Mouse (Mus musculus) hindbrain, embryonic 13.5 days (tissue): Measurements from ENCODE around the gene Gm5148. TPM values are rescaled to one million over a fixed set of nuclear protein-coding genes. Genes with fewer than 3 reads are reported as not detected.

Source experiments
- ATAC-seq: fragments of 200-750 bp; cut with Nextera tagmentation; 2 replicates; pipeline ENCODE4 v1.8.0; 2017; ENCODE audit warnings: moderate TSS enrichment; ENCODE audit not compliant: low FRiP score
- H3K27ac ChIP-seq: fragments of 300-500 bp; sonication (generic); 2 replicates; pipeline ENCODE4 v1.5.1; 2015; ENCODE audit warnings: inconsistent platforms, mild to moderate bottlenecking, moderate library complexity
- H3K27me3 ChIP-seq: fragments of 300-500 bp; sonication (generic); 2 replicates; pipeline ENCODE4 v1.6.1; 2015; ENCODE audit warnings: mild to moderate bottlenecking, inconsistent platforms
- H3K36me3 ChIP-seq: fragments of 300-500 bp; sonication (generic); 2 replicates; pipeline ENCODE4 v1.6.1; 2015; ENCODE audit warnings: mild to moderate bottlenecking, inconsistent platforms
- H3K4me1 ChIP-seq: fragments of 300-500 bp; sonication (generic); replicated peaks from 2 replicates; pipeline ENCODE4 v1.6.1; 2015; ENCODE audit warnings: inconsistent platforms
- H3K4me2 ChIP-seq: fragments of 300-500 bp; sonication (generic); 2 replicates; pipeline ENCODE4 v1.6.1; 2015; ENCODE audit warnings: inconsistent platforms, mild to moderate bottlenecking, moderate library complexity
- H3K4me3 ChIP-seq: fragments of 300-500 bp; sonication (generic); 2 replicates; pipeline ENCODE4 v1.5.1; 2015; ENCODE audit warnings: mild to moderate bottlenecking, inconsistent platforms
- H3K9ac ChIP-seq: fragments of 300-500 bp; sonication (generic); 2 replicates; pipeline ENCODE4 v1.6.1; 2015; ENCODE audit warnings: mild to moderate bottlenecking, inconsistent platforms
- H3K9me3 ChIP-seq: fragments of 300-500 bp; sonication (generic); 2 replicates; pipeline ENCODE4 v1.6.1; 2016; ENCODE audit warnings: inconsistent platforms
- WGBS: fragments of 180-500 bp; shearing (Covaris S2); methylation state at CpG from one replicate; pipeline ENCODE4 v1.1.7; 2015; 5-methylcytosine and 5-hydroxymethylcytosine counted together
- polyA plus RNA-seq: library from polyadenylated mRNA; unstranded; fragments of >200 nt; fragmentation: Nextera tagmentation; extraction: Ambion mirVana; gene quantifications from 2 replicates; pipeline ENCODE4 v1.2.1, GENCODE M21; 2015

The Gm5148 gene
- 8.5 and 10.7 TPM in 2 replicates for polyA plus RNA-seq

- no peaks in the 10 kb centered on the region for H3K9me3 ChIP-seq
- H3K9ac ChIP-seq = peak within 1 kb of the TSS; percentile 67
- H3K4me3 ChIP-seq = peak within 1 kb of the TSS; percentile 45
- ATAC-seq = peak; percentile 85
- peaks cover 35% of the 10 kb centered on the region for H3K4me1 ChIP-seq
- peak within 1 kb of the TSS; percentile 69 for H3K4me2 ChIP-seq
- WGBS = 2% methylated on average over 24 of the region's 24 CpGs
- H3K36me3 ChIP-seq = no peaks in the 10 kb centered on the region
- peak within 1 kb of the TSS; percentile 49 for H3K27ac ChIP-seq
- H3K27me3 ChIP-seq = peaks cover 31% of the 10 kb centered on the region
These were observed at the start of gene Gm5148 for GRCm38 (mm10) chr3:37724171-37724804. Gene Gm5148 (minus strand): TSS chr3:37724490.

DNA sequence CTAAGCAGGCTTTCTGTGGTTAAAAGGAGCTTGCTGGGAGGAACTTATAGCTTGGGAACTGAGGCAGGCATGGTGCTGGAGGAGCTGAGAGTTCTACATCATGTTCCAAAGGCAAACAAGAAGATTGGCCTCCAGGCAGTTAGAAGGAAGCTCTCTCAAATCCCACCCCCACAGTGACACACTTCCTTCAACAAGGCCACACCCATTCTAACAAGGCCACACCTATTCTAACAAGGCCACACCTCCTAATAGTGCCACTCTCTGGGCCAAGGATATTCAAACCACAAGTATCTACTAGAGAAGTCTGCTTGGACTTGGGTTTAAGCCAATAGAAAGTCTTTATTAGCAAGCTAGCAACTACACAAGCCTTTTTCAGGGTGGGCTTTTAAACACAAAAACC, 46.7 kb upstream of the Gm5148 start:
- H3K4me3 ChIP-seq = no peak overlapping the region
- H3K27me3 ChIP-seq = no peaks in the 10 kb centered on the region; the same call in 1 of the 2 replicates
- no peaks in the 10 kb centered on the region for H3K9me3 ChIP-seq
- no peak for ATAC-seq
- no peak overlapping the region for H3K9ac ChIP-seq
- no peaks in the 10 kb centered on the region for H3K36me3 ChIP-seq
- H3K4me2 ChIP-seq = no peak overlapping the region
- peaks cover 33% of the 10 kb centered on the region for H3K4me1 ChIP-seq
- no peak overlapping the region for H3K27ac ChIP-seq

- H3K4me3 ChIP-seq = no peak overlapping the region
- H3K9me3 ChIP-seq = no peaks in the 10 kb centered on the region
- 6% methylated on average over 5 of the region's 5 CpGs for WGBS
- peaks cover 33% of the 10 kb centered on the region for H3K4me1 ChIP-seq
- H3K9ac ChIP-seq = no peak overlapping the region; the same call in 1 of the 2 replicates
- peak overlapping the region; percentile 30 for H3K4me2 ChIP-seq
- peak overlapping the region; percentile 77 for H3K27ac ChIP-seq
- no peaks in the 10 kb centered on the region; the same call in 1 of the 2 replicates for H3K27me3 ChIP-seq
- ATAC-seq = peak; percentile 88
- no peaks in the 10 kb centered on the region for H3K36me3 ChIP-seq
These were observed 45.0 kb upstream of the Gm5148 start for GRCm38 (mm10) chr3:37769268-37769756.

DNA sequence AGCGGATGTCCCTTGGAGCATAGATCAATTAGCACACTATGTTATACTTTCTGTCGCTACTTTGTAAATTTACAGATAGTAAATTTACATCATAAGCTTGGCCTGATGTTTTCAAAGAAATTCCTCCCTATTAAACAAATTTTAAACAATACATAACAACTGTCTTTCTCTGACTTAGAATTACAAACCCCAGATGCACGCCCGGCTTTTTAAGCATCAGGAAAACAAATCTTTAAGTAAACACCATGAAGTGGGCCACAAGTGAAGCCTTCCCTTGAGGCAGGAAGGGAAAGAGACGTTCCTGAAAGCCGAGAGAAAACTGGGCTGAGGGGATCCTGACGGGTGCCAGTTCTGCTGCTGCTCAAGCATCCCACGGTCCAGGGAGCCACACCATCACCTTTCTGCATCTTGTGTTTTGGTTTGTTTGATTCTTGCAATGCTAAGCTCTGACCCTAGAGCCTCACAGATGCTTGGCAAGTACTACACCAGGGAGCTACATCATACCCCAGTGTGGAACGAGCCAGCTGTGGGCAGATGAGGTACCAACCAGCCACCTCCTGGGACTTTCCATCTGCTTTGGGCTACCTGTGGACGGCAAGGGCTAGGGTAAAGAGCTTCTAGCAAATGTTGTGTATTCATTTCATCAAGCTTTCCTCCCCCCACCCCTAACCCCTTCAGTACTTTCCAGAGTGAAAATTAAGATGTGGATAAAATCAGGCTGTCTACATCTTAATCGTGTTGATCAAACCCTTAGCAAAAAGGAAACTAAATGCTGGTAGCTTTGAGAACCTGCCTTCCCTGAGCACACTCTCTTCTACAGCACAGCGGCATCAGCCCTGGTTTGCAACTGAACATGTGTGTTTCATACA, 43.1 kb upstream of the Gm5148 start:
- H3K9ac ChIP-seq = no peak overlapping the region
- no peaks in the 10 kb centered on the region for H3K36me3 ChIP-seq
- 70% methylated on average over 12 of the region's 12 CpGs for WGBS
- H3K4me1 ChIP-seq = peaks cover 33% of the 10 kb centered on the region
- H3K4me2 ChIP-seq = no peak overlapping the region
- no peak overlapping the region for H3K4me3 ChIP-seq
- no peaks in the 10 kb centered on the region for H3K9me3 ChIP-seq
- ATAC-seq = no peak
- no peaks in the 10 kb centered on the region; the same call in 1 of the 2 replicates for H3K27me3 ChIP-seq
- 0 out of 2 replicates have a peak overlapping the region, but pooled peaks have one; percentile 8 for H3K27ac ChIP-seq

DNA sequence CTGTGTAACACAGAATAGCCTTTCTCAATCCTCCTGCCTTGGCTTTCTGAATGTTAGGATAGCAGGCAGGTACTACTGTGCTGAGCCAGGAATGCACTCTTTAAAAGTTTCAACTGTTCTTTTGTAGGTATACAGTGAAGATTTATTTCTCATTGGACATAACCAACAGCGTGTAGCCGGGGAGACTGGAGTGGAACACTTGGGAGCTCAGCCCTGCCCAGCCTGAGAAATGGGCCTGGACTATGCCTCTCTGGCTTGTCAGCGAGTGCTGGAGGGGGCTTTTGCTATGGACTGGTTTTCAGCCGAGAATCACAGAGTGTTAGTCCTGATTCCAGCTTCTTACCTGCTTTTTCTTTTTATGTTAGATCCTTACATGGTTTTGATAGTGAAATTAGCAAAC, 42.3 kb upstream of the Gm5148 start:
- Histone ChIP-seq H3K9me3 (no peaks in the 10 kb centered on the region), H3K4me3 (no peak overlapping the region), H3K27me3 (no peaks in the 10 kb centered on the region; the same call in 1 of the 2 replicates), H3K4me2 (no peak overlapping the region), H3K27ac (no peak overlapping the region), H3K9ac (no peak overlapping the region), H3K4me1 (peaks cover 33% of the 10 kb centered on the region), H3K36me3 (no peaks in the 10 kb centered on the region)
- WGBS = 71% methylated on average over 4 of the region's 4 CpGs
- ATAC-seq = no peak

- no peak for ATAC-seq
These were observed 41.7 kb upstream of the Gm5148 start for GRCm38 (mm10) chr3:37765971-37766370.

GRCm38 (mm10) chr3:37765275-37765674, 41.0 kb upstream of the Gm5148 start:
- H3K27me3 ChIP-seq = no peaks in the 10 kb centered on the region; the same call in 1 of the 2 replicates
- 90% methylated on average over 3 of the region's 3 CpGs for WGBS
- ATAC-seq = no peak
- peaks cover 33% of the 10 kb centered on the region for H3K4me1 ChIP-seq
- H3K9me3 ChIP-seq = no peaks in the 10 kb centered on the region
- no peak overlapping the region for H3K4me3 ChIP-seq
- H3K36me3 ChIP-seq = no peaks in the 10 kb centered on the region
- no peak overlapping the region for H3K9ac ChIP-seq
- H3K4me2 ChIP-seq = no peak overlapping the region
- no peak overlapping the region for H3K27ac ChIP-seq

More at GRCm38 (mm10) chr3:37765971-37766370, 41.7 kb upstream of the Gm5148 start:
- Histone ChIP-seq H3K4me3 (no peak overlapping the region), H3K36me3 (no peaks in the 10 kb centered on the region), H3K27ac (no peak overlapping the region), H3K4me2 (no peak overlapping the region), H3K9ac (no peak overlapping the region), H3K9me3 (no peaks in the 10 kb centered on the region), H3K4me1 (peaks cover 33% of the 10 kb centered on the region), H3K27me3 (no peaks in the 10 kb centered on the region; the same call in 1 of the 2 replicates)
- 87% methylated on average over 5 of the region's 5 CpGs for WGBS

GRCm38 (mm10) chr3:37762303-37762702, 38.0 kb upstream of the Gm5148 start:
- H3K27me3 ChIP-seq = no peaks in the 10 kb centered on the region; the same call in 1 of the 2 replicates
- H3K4me3 ChIP-seq = no peak overlapping the region
- ATAC-seq = no peak
- H3K9me3 ChIP-seq = no peaks in the 10 kb centered on the region
- H3K27ac ChIP-seq = no peak overlapping the region
- H3K4me1 ChIP-seq = peaks cover 18% of the 10 kb centered on the region
- 81% methylated on average over 3 of the region's 3 CpGs for WGBS
- no peak overlapping the region for H3K9ac ChIP-seq
- no peaks in the 10 kb centered on the region for H3K36me3 ChIP-seq
- H3K4me2 ChIP-seq = no peak overlapping the region

DNA sequence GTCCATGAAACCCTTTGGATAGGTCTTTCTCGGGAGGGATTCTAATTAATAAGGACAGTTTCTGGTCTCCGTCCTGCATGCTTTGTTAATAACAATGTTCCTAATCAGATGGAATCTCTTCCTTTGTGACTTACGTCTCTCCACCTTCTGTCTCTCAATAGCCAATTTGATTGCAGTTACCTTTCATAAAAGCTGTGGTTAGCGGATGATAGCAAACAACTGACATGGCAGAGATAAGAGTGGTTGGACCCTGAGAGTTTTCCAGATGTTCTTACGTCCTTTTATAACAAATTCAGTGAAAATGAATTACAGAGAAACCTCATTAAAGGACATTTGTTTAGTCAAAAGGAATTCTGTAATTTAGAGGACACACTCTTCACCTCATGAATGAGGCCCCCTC, 37.5 kb upstream of the Gm5148 start:
- Histone ChIP-seq H3K9ac (no peak overlapping the region), H3K4me2 (no peak overlapping the region), H3K36me3 (no peaks in the 10 kb centered on the region), H3K27me3 (no peaks in the 10 kb centered on the region; the same call in 1 of the 2 replicates), H3K4me1 (peaks cover 14% of the 10 kb centered on the region), H3K27ac (no peak overlapping the region), H3K9me3 (no peaks in the 10 kb centered on the region), H3K4me3 (no peak overlapping the region)
- WGBS = 60% methylated on average over 5 of the region's 5 CpGs
- no peak for ATAC-seq

GRCm38 (mm10) chr3:37760866-37761265, 36.6 kb upstream of the Gm5148 start:
- Histone ChIP-seq H3K4me1 (peaks cover 14% of the 10 kb centered on the region), H3K4me2 (no peak overlapping the region), H3K27me3 (no peaks in the 10 kb centered on the region), H3K9ac (no peak overlapping the region), H3K4me3 (no peak overlapping the region), H3K9me3 (peaks cover 3% of the 10 kb centered on the region; the same call in 1 of the 2 replicates), H3K36me3 (no peaks in the 10 kb centered on the region), H3K27ac (no peak overlapping the region)
- ATAC-seq = no peak
- 87% methylated on average over 6 of the region's 6 CpGs for WGBS

- 0 out of 2 replicates have a peak overlapping the region, but pooled peaks have one; percentile 52 for H3K27ac ChIP-seq
- H3K4me2 ChIP-seq = peak overlapping the region; percentile 42
- ATAC-seq = peak; percentile 37; the same call in 1 of the 2 replicates
- H3K9me3 ChIP-seq = peaks cover 6% of the 10 kb centered on the region; the same call in 1 of the 2 replicates
- H3K9ac ChIP-seq = no peak overlapping the region
- H3K4me1 ChIP-seq = peaks cover 14% of the 10 kb centered on the region
- no peak overlapping the region for H3K4me3 ChIP-seq
- H3K27me3 ChIP-seq = no peaks in the 10 kb centered on the region
- H3K36me3 ChIP-seq = no peaks in the 10 kb centered on the region
- WGBS = 40% methylated on average over 9 of the region's 9 CpGs
These were observed 34.5 kb upstream of the Gm5148 start for GRCm38 (mm10) chr3:37758611-37759322.
